Mouse (Mus musculus): ENCODE data around the gene Oxsr1. TPM values are rescaled to one million over a fixed set of nuclear protein-coding genes. Genes with fewer than 3 reads are reported as not detected.

Gene Oxsr1
- polyA plus RNA-seq, 1 experiment from 2014 or later: 17.6 TPM

- Histone ChIP-seq H3K36me3 (ENCODE audit: control insufficient read depth, insufficient read depth, low read length) (no peaks in the 10 kb centered on the region), H3K9ac (ENCODE audit: low read length) (no peak overlapping the region), H3K27me3 (replicated peaks; ENCODE audit: control insufficient read depth, insufficient read depth, low read length) (no peaks in the 10 kb centered on the region), H3K27ac (ENCODE audit: low read depth) (no peak overlapping the region), H3K4me1 (replicated peaks; ENCODE audit: control insufficient read depth, insufficient read depth, low read length) (peaks cover 10% of the 10 kb centered on the region), H3K4me3 (ENCODE audit: low read depth, low read length) (no peak overlapping the region), H3K9me3 (ENCODE audit: control insufficient read depth, low read length) (no peaks in the 10 kb centered on the region), H3K4me2 (ENCODE audit: low read length) (no peak overlapping the region)
- 93% methylated on average over 1 of the region's 1 CpGs for WGBS
- ATAC-seq (replicated peaks; ENCODE audit: low FRiP score, low TSS enrichment, low read depth) (no peak), DNase-seq (ENCODE audit: low spot score) (no peak)
Observed at GRCm38 (mm10) chr9:119318891-119319290, 3.3 kb downstream of the Oxsr1 start.

- WGBS: 92% methylated on average over 10 of the region's 10 CpGs
- no peak for ATAC-seq (replicated peaks; ENCODE audit: low FRiP score, low TSS enrichment, low read depth)
- Histone ChIP-seq H3K36me3 (ENCODE audit: control insufficient read depth, insufficient read depth, low read length) (no peaks in the 10 kb centered on the region), H3K27ac (ENCODE audit: low read depth) (no peak overlapping the region), H3K4me2 (ENCODE audit: low read length) (no peak overlapping the region), H3K4me3 (ENCODE audit: low read depth, low read length) (no peak overlapping the region), H3K27me3 (replicated peaks; ENCODE audit: control insufficient read depth, insufficient read depth, low read length) (no peaks in the 10 kb centered on the region), H3K9ac (ENCODE audit: low read length) (no peak overlapping the region), H3K9me3 (ENCODE audit: control insufficient read depth, low read length) (no peaks in the 10 kb centered on the region), H3K4me1 (replicated peaks; ENCODE audit: control insufficient read depth, insufficient read depth, low read length) (no peaks in the 10 kb centered on the region)
- DNase-seq (ENCODE audit: low spot score): no peak
Observed at GRCm38 (mm10) chr9:119313096-119313495, 9.1 kb downstream of the Oxsr1 start.

DNA sequence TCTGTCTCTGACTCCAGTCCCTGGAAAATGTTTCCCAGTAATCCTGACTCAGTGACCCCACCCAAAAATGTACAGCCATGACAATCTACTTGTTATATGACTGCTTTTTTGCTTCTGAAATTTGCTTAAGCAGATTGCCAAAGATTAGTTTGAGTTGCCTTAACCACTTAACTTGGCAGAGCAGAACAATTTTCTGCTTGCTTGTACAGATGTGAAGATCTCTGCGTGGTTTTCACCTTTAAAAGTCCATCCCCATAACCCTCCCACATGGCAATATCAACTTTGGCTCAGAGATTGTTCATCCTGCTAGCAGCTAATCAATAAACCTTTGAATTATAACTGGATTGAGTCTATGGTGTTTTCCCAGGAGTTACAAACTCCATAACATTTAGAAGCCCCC, 13.2 kb downstream of the Oxsr1 start:
- WGBS: 92% methylated on average over 1 of the region's 1 CpGs
- no peak for DNase-seq (ENCODE audit: low spot score)
- no peak for ATAC-seq (replicated peaks; ENCODE audit: low FRiP score, low TSS enrichment, low read depth)

GRCm38 (mm10) chr9:119305863-119306262, 16.4 kb downstream of the Oxsr1 start:
- Histone ChIP-seq H3K4me1 (replicated peaks; ENCODE audit: control insufficient read depth, insufficient read depth, low read length) (no peaks in the 10 kb centered on the region; the same call in 1 of the 2 replicates), H3K9ac (ENCODE audit: low read length) (no peak overlapping the region), H3K36me3 (ENCODE audit: control insufficient read depth, insufficient read depth, low read length) (peaks cover 11% of the 10 kb centered on the region), H3K9me3 (ENCODE audit: control insufficient read depth, low read length) (no peaks in the 10 kb centered on the region), H3K27ac (ENCODE audit: low read depth) (no peak overlapping the region), H3K27me3 (replicated peaks; ENCODE audit: control insufficient read depth, insufficient read depth, low read length) (no peaks in the 10 kb centered on the region), H3K4me2 (ENCODE audit: low read length) (no peak overlapping the region), H3K4me3 (ENCODE audit: low read depth, low read length) (no peak overlapping the region)
- DNase-seq (ENCODE audit: low spot score) (no peak), ATAC-seq (replicated peaks; ENCODE audit: low FRiP score, low TSS enrichment, low read depth) (no peak)
- 96% methylated on average over 7 of the region's 7 CpGs for WGBS

More for the DNA sequence above, 13.2 kb downstream of the Oxsr1 start:
- no peak overlapping the region for H3K4me3 ChIP-seq (ENCODE audit: low read depth, low read length)
- no peaks in the 10 kb centered on the region; the same call in 1 of the 2 replicates for H3K4me1 ChIP-seq (replicated peaks; ENCODE audit: control insufficient read depth, insufficient read depth, low read length)
- no peak overlapping the region for H3K4me2 ChIP-seq (ENCODE audit: low read length)
- H3K36me3 ChIP-seq (ENCODE audit: control insufficient read depth, insufficient read depth, low read length): no peaks in the 10 kb centered on the region; the same call in 1 of the 2 replicates
- no peaks in the 10 kb centered on the region for H3K9me3 ChIP-seq (ENCODE audit: control insufficient read depth, low read length)
- H3K27ac ChIP-seq (ENCODE audit: low read depth): no peak overlapping the region
- no peaks in the 10 kb centered on the region for H3K27me3 ChIP-seq (replicated peaks; ENCODE audit: control insufficient read depth, insufficient read depth, low read length)
- H3K9ac ChIP-seq (ENCODE audit: low read length): no peak overlapping the region

DNA sequence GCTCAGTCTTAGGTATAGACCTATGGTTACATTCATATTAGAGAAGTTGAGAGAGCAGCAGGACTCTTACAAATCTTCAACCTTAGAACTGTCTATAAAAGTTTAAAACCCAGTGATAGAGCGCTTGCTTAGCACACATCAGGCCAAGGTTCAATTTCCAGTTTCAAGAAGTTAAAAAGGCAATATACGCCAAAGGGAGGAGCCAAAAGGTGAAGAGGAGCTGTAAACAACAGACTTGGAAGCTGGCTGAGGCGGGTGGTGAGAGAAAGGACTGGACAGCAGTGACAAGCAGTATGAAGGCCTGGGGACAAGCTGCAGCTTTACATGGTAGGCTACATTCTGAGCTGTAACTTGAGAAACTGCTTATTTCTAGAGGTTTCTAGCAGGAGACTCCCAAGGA, 23.7 kb downstream of the Oxsr1 start:
- Histone ChIP-seq H3K4me1 (replicated peaks; ENCODE audit: control insufficient read depth, insufficient read depth, low read length) (no peaks in the 10 kb centered on the region), H3K27me3 (replicated peaks; ENCODE audit: control insufficient read depth, insufficient read depth, low read length) (no peaks in the 10 kb centered on the region), H3K27ac (ENCODE audit: low read depth) (no peak overlapping the region), H3K9me3 (ENCODE audit: control insufficient read depth, low read length) (no peaks in the 10 kb centered on the region), H3K9ac (ENCODE audit: low read length) (no peak overlapping the region), H3K36me3 (ENCODE audit: control insufficient read depth, insufficient read depth, low read length) (peaks cover 19% of the 10 kb centered on the region), H3K4me2 (ENCODE audit: low read length) (no peak overlapping the region), H3K4me3 (ENCODE audit: low read depth, low read length) (no peak overlapping the region)
- WGBS: 75% methylated on average over 3 of the region's 3 CpGs
- ATAC-seq (replicated peaks; ENCODE audit: low FRiP score, low TSS enrichment, low read depth): no peak
- DNase-seq (ENCODE audit: low spot score): no peak

GRCm38 (mm10) chr9:119297696-119298095, 24.5 kb downstream of the Oxsr1 start:
- DNase-seq (ENCODE audit: low spot score) (no peak), ATAC-seq (replicated peaks; ENCODE audit: low FRiP score, low TSS enrichment, low read depth) (no peak)
- Histone ChIP-seq H3K9ac (ENCODE audit: low read length) (no peak overlapping the region), H3K4me2 (ENCODE audit: low read length) (no peak overlapping the region), H3K4me3 (ENCODE audit: low read depth, low read length) (no peak overlapping the region), H3K27me3 (replicated peaks; ENCODE audit: control insufficient read depth, insufficient read depth, low read length) (no peaks in the 10 kb centered on the region), H3K27ac (ENCODE audit: low read depth) (no peak overlapping the region), H3K36me3 (ENCODE audit: control insufficient read depth, insufficient read depth, low read length) (peaks cover 14% of the 10 kb centered on the region), H3K4me1 (replicated peaks; ENCODE audit: control insufficient read depth, insufficient read depth, low read length) (no peaks in the 10 kb centered on the region), H3K9me3 (ENCODE audit: control insufficient read depth, low read length) (no peaks in the 10 kb centered on the region)
- WGBS: 85% methylated on average over 6 of the region's 6 CpGs

DNA sequence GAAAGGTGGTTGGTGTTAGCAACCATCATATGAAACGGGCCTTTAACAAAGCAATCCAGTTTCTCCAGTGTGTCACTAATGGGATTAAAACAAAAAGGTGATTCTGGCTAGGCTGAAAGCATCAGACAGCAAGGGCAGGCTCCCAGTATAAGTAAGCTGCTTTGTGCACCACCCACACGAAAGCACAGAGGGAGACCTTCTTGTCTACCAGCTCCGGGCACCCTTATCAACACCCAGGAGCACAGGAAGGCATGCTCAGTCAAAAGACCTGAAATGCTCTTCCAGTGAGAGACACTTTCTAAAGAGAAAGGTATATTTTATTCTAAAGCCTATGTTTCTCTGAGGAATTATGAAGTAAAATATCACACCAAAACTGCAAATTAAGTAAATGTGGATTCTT, 31.4 kb downstream of the Oxsr1 start:
- Histone ChIP-seq H3K27me3 (replicated peaks; ENCODE audit: control insufficient read depth, insufficient read depth, low read length) (no peaks in the 10 kb centered on the region), H3K4me2 (ENCODE audit: low read length) (no peak overlapping the region), H3K9me3 (ENCODE audit: control insufficient read depth, low read length) (no peaks in the 10 kb centered on the region), H3K36me3 (ENCODE audit: control insufficient read depth, insufficient read depth, low read length) (peaks cover 16% of the 10 kb centered on the region; the same call in 1 of the 2 replicates), H3K9ac (ENCODE audit: low read length) (no peak overlapping the region), H3K4me1 (replicated peaks; ENCODE audit: control insufficient read depth, insufficient read depth, low read length) (no peaks in the 10 kb centered on the region), H3K4me3 (ENCODE audit: low read depth, low read length) (no peak overlapping the region), H3K27ac (ENCODE audit: low read depth) (no peak overlapping the region)
- 88% methylated on average over 3 of the region's 3 CpGs for WGBS
- no peak for ATAC-seq (replicated peaks; ENCODE audit: low FRiP score, low TSS enrichment, low read depth)
- DNase-seq (ENCODE audit: low spot score): no peak

GRCm38 (mm10) chr9:119280894-119281682, 41.1 kb downstream of the Oxsr1 start:
- Histone ChIP-seq H3K36me3 (ENCODE audit: control insufficient read depth, insufficient read depth, low read length) (peaks cover 21% of the 10 kb centered on the region), H3K4me3 (ENCODE audit: low read depth, low read length) (no peak overlapping the region), H3K9me3 (ENCODE audit: control insufficient read depth, low read length) (no peaks in the 10 kb centered on the region), H3K27ac (ENCODE audit: low read depth) (no peak overlapping the region), H3K27me3 (replicated peaks; ENCODE audit: control insufficient read depth, insufficient read depth, low read length) (no peaks in the 10 kb centered on the region), H3K9ac (ENCODE audit: low read length) (no peak overlapping the region), H3K4me2 (ENCODE audit: low read length) (no peak overlapping the region), H3K4me1 (replicated peaks; ENCODE audit: control insufficient read depth, insufficient read depth, low read length) (no peaks in the 10 kb centered on the region)
- DNase-seq (ENCODE audit: low spot score) (no peak), ATAC-seq (replicated peaks; ENCODE audit: low FRiP score, low TSS enrichment, low read depth) (no peak)
- WGBS: 77% methylated on average over 5 of the region's 5 CpGs

- Histone ChIP-seq H3K36me3 (ENCODE audit: control insufficient read depth, insufficient read depth, low read length) (peaks cover 16% of the 10 kb centered on the region), H3K4me1 (replicated peaks; ENCODE audit: control insufficient read depth, insufficient read depth, low read length) (no peaks in the 10 kb centered on the region), H3K4me3 (ENCODE audit: low read depth, low read length) (no peak overlapping the region), H3K9ac (ENCODE audit: low read length) (no peak overlapping the region), H3K27me3 (replicated peaks; ENCODE audit: control insufficient read depth, insufficient read depth, low read length) (no peaks in the 10 kb centered on the region), H3K9me3 (ENCODE audit: control insufficient read depth, low read length) (no peaks in the 10 kb centered on the region), H3K27ac (ENCODE audit: low read depth) (no peak overlapping the region), H3K4me2 (ENCODE audit: low read length) (no peak overlapping the region)
- no peak for DNase-seq (ENCODE audit: low spot score)
- 94% methylated on average over 5 of the region's 5 CpGs for WGBS
- no peak for ATAC-seq (replicated peaks; ENCODE audit: low FRiP score, low TSS enrichment, low read depth)
Observed at GRCm38 (mm10) chr9:119278031-119278430, 44.2 kb downstream of the Oxsr1 start.

All from intestine, embryonic 14.5 days (tissue).